Mouse (Mus musculus) ES-E14 (cell line): ENCODE data around the gene Calm1.

ENCODE experiments used
- CHD2 ChIP-seq: IDR thresholded peaks from 2 replicates; pipeline ENCODE4 v1.6.1; 2014; ENCODE audit warnings: mild to moderate bottlenecking, low read depth, low read length, inconsistent platforms
- MAFK ChIP-seq: IDR thresholded peaks from 2 replicates; pipeline ENCODE4 v1.6.1; 2014; ENCODE audit warnings: mild to moderate bottlenecking, low read depth, low read length, inconsistent platforms; ENCODE audit not compliant: insufficient read depth
- ZC3H11A ChIP-seq: IDR thresholded peaks from 2 replicates; pipeline ENCODE4 v1.6.1; 2012; ENCODE audit warnings: low read depth, mild to moderate bottlenecking, inconsistent platforms, low read length, borderline replicate concordance
- ZNF384 ChIP-seq: IDR thresholded peaks from 2 replicates; pipeline ENCODE4 v1.6.1; 2012; ENCODE audit warnings: low read depth, low read length, inconsistent platforms

DNA sequence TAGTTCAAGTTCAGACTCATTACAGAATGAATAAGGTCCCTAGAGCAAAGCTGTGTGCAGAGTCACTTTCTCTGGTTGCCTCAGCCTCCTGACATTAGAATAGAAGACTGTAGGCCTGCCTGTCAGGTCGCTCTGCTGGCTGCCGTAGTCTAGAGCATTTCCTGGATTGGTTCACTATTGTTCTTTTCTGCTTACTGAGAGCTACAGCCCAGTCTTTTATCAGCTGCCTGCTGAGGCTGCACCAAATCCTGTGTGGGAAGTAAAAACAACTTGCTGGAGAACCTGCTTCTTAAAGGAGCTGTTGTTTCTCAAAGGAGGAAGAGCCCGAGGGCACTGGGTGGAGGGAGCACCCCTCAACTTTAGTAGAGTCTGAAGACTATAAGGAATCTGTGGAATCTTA lies 4.5 kb downstream of the Calm1 start:
- TF ChIP-seq ZNF384 (no peak), CHD2 (no peak), ZC3H11A (no peak), MAFK (no peak)
